Mouse (Mus musculus) cerebellum, adult 2 months (tissue): ENCODE measurements at regions not wholly inside any gene's neighbourhood (a gene's known extent, or its start where the extent isn't known, plus 50 kb on each side); places are given as distances from the start of the nearest gene placed in this dataset.

Experiments used
- CTCF ChIP-seq: fragments of 200-500 bp; IDR thresholded peaks from 2 replicates; pipeline ENCODE4 v1.5.1; 2011; ENCODE audit warnings: low read depth, mild to moderate bottlenecking, control low read depth, low read length, moderate library complexity, borderline replicate concordance; ENCODE audit not compliant: insufficient read depth
- POLR2A ChIP-seq: fragments of 200-500 bp; IDR thresholded peaks from 2 replicates; pipeline ENCODE4 v1.6.1; 2011; ENCODE audit warnings: low read length, control low read depth, borderline replicate concordance; ENCODE audit not compliant: insufficient read depth

DNA sequence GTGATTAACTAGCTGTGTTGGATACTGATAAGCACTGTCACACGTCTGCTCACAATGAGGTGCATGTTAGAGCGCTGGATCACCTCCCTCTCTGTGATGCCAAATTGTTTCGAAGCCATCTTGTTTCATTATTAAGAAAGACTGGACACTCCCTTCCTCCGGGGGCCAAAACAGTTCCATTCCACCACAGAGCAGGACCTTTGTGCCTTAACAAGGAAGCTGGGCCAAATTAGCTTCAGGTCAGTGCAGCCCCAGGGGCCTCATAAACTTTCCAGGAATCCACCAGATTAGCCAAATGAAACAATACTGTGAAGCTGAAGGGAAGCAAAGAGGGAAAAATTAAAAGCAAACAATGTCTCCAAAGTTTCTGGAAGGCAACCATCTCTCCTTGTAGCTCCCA is 241.9 kb downstream of the Dkk2 start:
- TF ChIP-seq CTCF (no peak), POLR2A (no peak)
